Comparison of ENCODE assay signal across 9 mouse cellular contexts in genomic region chr6:30674714-30675280, GRCm38 (mm10). TPM values are rescaled to one million over a fixed set of nuclear protein-coding genes. Genes with fewer than 3 reads are reported as not detected.
DNase-seq lines count a peak whose midpoint lies in the region; ATAC-seq and TF ChIP-seq lines count a peak whose summit lies in the region.
"Had no signal": no experiment of that assay in that cellular context is flagged by ENCODE, and none has a peak within 500 bp of the region (broad histone marks: within the 10 kb centered on the region; RNA-seq: fewer than 3 reads in every experiment).

No protein-coding gene starts in this region.

- peak overlapping the region; percentile 61 for H3K9ac ChIP-seq in forebrain, embryonic 11.5 days (ENCODE audit: low read length)
- H3K9ac ChIP-seq in intestine, embryonic 14.5 days (ENCODE audit: low read length): peak overlapping the region; percentile 30; the same call in 1 of the 2 replicates
- H3K9ac ChIP-seq in neural tube, embryonic 12.5 days: no peak overlapping the region

- H3K27me3 ChIP-seq in forebrain, embryonic 11.5 days (ENCODE audit: control insufficient read depth, insufficient read depth, low read length): no peaks in the 10 kb centered on the region
- no peaks in the 10 kb centered on the region for H3K27me3 ChIP-seq in intestine, embryonic 14.5 days (replicated peaks; ENCODE audit: control insufficient read depth, insufficient read depth, low read length)
- no peaks in the 10 kb centered on the region for H3K27me3 ChIP-seq in neural tube, embryonic 12.5 days (replicated peaks)

- H3K36me3 ChIP-seq in forebrain, embryonic 11.5 days (ENCODE audit: control insufficient read depth, insufficient read depth, low read length): no peaks in the 10 kb centered on the region
- no peaks in the 10 kb centered on the region for H3K36me3 ChIP-seq in intestine, embryonic 14.5 days (ENCODE audit: control insufficient read depth, insufficient read depth, low read length)
- H3K36me3 ChIP-seq in neural tube, embryonic 12.5 days: no peaks in the 10 kb centered on the region

- H3K4me3 ChIP-seq in left cerebral cortex, adult 2 months: peak overlapping the region; percentile 6
- H3K4me3 ChIP-seq in forebrain, embryonic 11.5 days (ENCODE audit: low read depth, low read length): no peak overlapping the region
- H3K4me3 ChIP-seq in intestine, embryonic 14.5 days (ENCODE audit: low read depth, low read length): no peak overlapping the region
- H3K4me3 ChIP-seq in neural tube, embryonic 12.5 days: no peak overlapping the region

- ATAC-seq in forebrain, embryonic 11.5 days (replicated peaks; ENCODE audit: low FRiP score): peak; percentile 45; the same call in 1 of the 2 replicates
- ATAC-seq in intestine, embryonic 14.5 days (replicated peaks; ENCODE audit: low FRiP score, low TSS enrichment, low read depth): no peak
- no peak for ATAC-seq in neural tube, embryonic 12.5 days (ENCODE audit: low FRiP score, low read depth)
- no peak for ATAC-seq in erythroid progenitor cell, adult 5-6 weeks (replicated peaks; ENCODE audit: low FRiP score, poor library complexity, severe bottlenecking)

- TF ChIP-seq CTCF in left cerebral cortex, adult 2 months (IDR thresholded peaks at IDR 0.05): no peak

- intact Hi-C loops in left cerebral cortex, adult 2 months (cut with DNase I): loop anchor here (2.0 to 5.0 kb wide), 4 partner anchors 18 to 272 kb away; partner anchors contain the start of genes Cep41 and Klhdc10
- intact Hi-C loops in left cerebral cortex, postnatal 36 days (cut with DNase I): no loop called here

- H3K4me1 ChIP-seq in forebrain, embryonic 11.5 days (replicated peaks; ENCODE audit: control insufficient read depth, insufficient read depth, low read length): peaks cover 39% of the 10 kb centered on the region
- peaks cover 26% of the 10 kb centered on the region for H3K4me1 ChIP-seq in intestine, embryonic 14.5 days (replicated peaks; ENCODE audit: control insufficient read depth, insufficient read depth, low read length)
- peaks cover 33% of the 10 kb centered on the region for H3K4me1 ChIP-seq in neural tube, embryonic 12.5 days

- H3K27ac ChIP-seq in left cerebral cortex, adult 2 months: peak overlapping the region; percentile 83
- peak overlapping the region; percentile 97 for H3K27ac ChIP-seq in forebrain, embryonic 11.5 days (ENCODE audit: low read depth, low read length)
- peak overlapping the region; percentile 89 for H3K27ac ChIP-seq in intestine, embryonic 14.5 days (ENCODE audit: low read depth)
- H3K27ac ChIP-seq in neural tube, embryonic 12.5 days: peak overlapping the region; percentile 70

- 27% methylated on average over 9 of the region's 9 CpGs for WGBS in forebrain, embryonic 11.5 days
- 43% methylated on average over 9 of the region's 9 CpGs for WGBS in intestine, embryonic 14.5 days
- WGBS in neural tube, embryonic 12.5 days: 45% methylated on average over 9 of the region's 9 CpGs

- H3K9me3 ChIP-seq in forebrain, embryonic 11.5 days (ENCODE audit: control insufficient read depth, low read length): no peaks in the 10 kb centered on the region
- no peaks in the 10 kb centered on the region for H3K9me3 ChIP-seq in intestine, embryonic 14.5 days (ENCODE audit: control insufficient read depth, low read length)
- H3K9me3 ChIP-seq in neural tube, embryonic 12.5 days: no peaks in the 10 kb centered on the region

- no peak for DNase-seq in left cerebral cortex, adult 2 months (ENCODE audit: extremely low spot score in 1 of 2, low spot score in 2 of 2)
- no peak for DNase-seq in left cerebral cortex, adult 9 months (ENCODE audit: low spot score in 2 of 2)
- no peak for DNase-seq in forebrain, embryonic 11.5 days (ENCODE audit: low spot score)
- DNase-seq in intestine, embryonic 14.5 days (ENCODE audit: low spot score): no peak
- no peak for DNase-seq in gastrocnemius, postnatal 10 days
- DNase-seq in left cerebral cortex, postnatal 36 days (ENCODE audit: low spot score in 2 of 2): no peak

- peak overlapping the region; percentile 40 for H3K4me2 ChIP-seq in forebrain, embryonic 11.5 days (ENCODE audit: low read depth, low read length, severe bottlenecking)
- H3K4me2 ChIP-seq in intestine, embryonic 14.5 days (ENCODE audit: low read length): peak overlapping the region; percentile 28
- H3K4me2 ChIP-seq in neural tube, embryonic 12.5 days (replicated peaks): peak overlapping the region; percentile 49

RNA-seq across cellular contexts. Expression of gene Cep41, which starts 18.8 kb away (rescaled TPM):
- total RNA-seq in left cerebral cortex, adult 2 months (2021): 1 to 10 TPM; 6.5 to 9.2 TPM
- polyA plus RNA-seq in forebrain, embryonic 11.5 days (2014; fragmentation: Nextera tagmentation; extraction: Ambion mirVana): 21.6 and 24.1 TPM in 2 replicates
- 10.0 and 10.3 TPM in 2 replicates for polyA plus RNA-seq in intestine, embryonic 14.5 days (2014; fragmentation: Nextera tagmentation; extraction: Ambion mirVana)
- 17.9 and 21.6 TPM in 2 replicates for polyA plus RNA-seq in neural tube, embryonic 12.5 days (2016; fragmentation: Nextera tagmentation; extraction: Ambion mirVana)
- 3.2 and 49.0 TPM in 2 replicates for total RNA-seq in erythroid progenitor cell, adult 5-6 weeks (2015; ENCODE audit: low replicate concordance)
- 3.1 and 5.5 TPM in 2 replicates for total RNA-seq in erythroid progenitor cell, adult 5-6 weeks (2017; ENCODE audit: low replicate concordance)
- 1 to 10 TPM; 3.4 to 3.7 TPM for total RNA-seq in gastrocnemius, postnatal 10 days (2021)
- 1 to 10 TPM; 7.1 to 9.0 TPM for total RNA-seq in left cerebral cortex, postnatal 36 days (2021)

RNA-seq across cellular contexts. Expression of gene Cpa1, which starts 35.8 kb away (rescaled TPM):
- total RNA-seq in left cerebral cortex, adult 2 months (2021): not detected
- 0.16 TPM in 1 of 2 replicates, not detected in the other for polyA plus RNA-seq in forebrain, embryonic 11.5 days (2014; fragmentation: Nextera tagmentation; extraction: Ambion mirVana)
- 2.6 and 167 TPM in 2 replicates for polyA plus RNA-seq in intestine, embryonic 14.5 days (2014; fragmentation: Nextera tagmentation; extraction: Ambion mirVana)
- polyA plus RNA-seq in neural tube, embryonic 12.5 days (2016; fragmentation: Nextera tagmentation; extraction: Ambion mirVana): 0.18 and 0.37 TPM in 2 replicates
- not detected in 2 replicates for total RNA-seq in erythroid progenitor cell, adult 5-6 weeks (2015; ENCODE audit: low replicate concordance)
- total RNA-seq in erythroid progenitor cell, adult 5-6 weeks (2017; ENCODE audit: low replicate concordance): not detected in 2 replicates
- total RNA-seq in gastrocnemius, postnatal 10 days (2021): under 1 TPM in 1 of 2 experiments, not detected in 1; 0.19 TPM
- total RNA-seq in left cerebral cortex, postnatal 36 days (2021): not detected
- total RNA-seq: left cerebral cortex, postnatal 25 days had no signal

RNA-seq across cellular contexts. Expression of gene Mest, which starts 48.5 kb away (rescaled TPM):
- total RNA-seq in left cerebral cortex, adult 2 months (2021): 100 to 1,000 TPM in 1 of 2 experiments, 10 to 100 TPM in 1; 90.5 to 129 TPM
- 1,661 and 1,678 TPM in 2 replicates for polyA plus RNA-seq in forebrain, embryonic 11.5 days (2014; fragmentation: Nextera tagmentation; extraction: Ambion mirVana)
- 962 and 973 TPM in 2 replicates for polyA plus RNA-seq in intestine, embryonic 14.5 days (2014; fragmentation: Nextera tagmentation; extraction: Ambion mirVana)
- 777 and 779 TPM in 2 replicates for polyA plus RNA-seq in neural tube, embryonic 12.5 days (2016; fragmentation: Nextera tagmentation; extraction: Ambion mirVana)
- total RNA-seq in erythroid progenitor cell, adult 5-6 weeks (2015; ENCODE audit: low replicate concordance): not detected in 2 replicates
- not detected in 2 replicates for total RNA-seq in erythroid progenitor cell, adult 5-6 weeks (2017; ENCODE audit: low replicate concordance)
- 100 to 1,000 TPM; 211 to 268 TPM for total RNA-seq in gastrocnemius, postnatal 10 days (2021)
- 100 to 1,000 TPM in 1 of 2 experiments, 10 to 100 TPM in 1; 99.8 to 118 TPM for total RNA-seq in left cerebral cortex, postnatal 36 days (2021)

Comparison
In these comparisons a context has a peak if more than half of its experiments do, and no peak if none do; other contexts are left out.
1. RNA of gene Mest, which starts 48.5 kb away (total RNA-seq): 211 to 268 TPM in gastrocnemius, postnatal 10 days, 90.5 to 129 TPM in left cerebral cortex, adult 2 months and 99.8 to 118 TPM in left cerebral cortex, postnatal 36 days; not detected in erythroid progenitor cell, adult 5-6 weeks; every median in the first group is over 10 times any median in the second.
2. Peak in every context shown above with its lines, with median percentiles within 50 percentile points of each other: H3K27ac ChIP-seq and H3K4me2 ChIP-seq.